Mouse (Mus musculus) lung, adult 2 months (tissue): ENCODE measurements around the gene P3h1.

Experiments
- CTCF ChIP-seq: fragments of 200-500 bp; IDR thresholded peaks from 2 replicates; pipeline ENCODE4 v1.5.1; 2011; ENCODE audit warnings: mild to moderate bottlenecking, low read length, control low read depth; ENCODE audit not compliant: insufficient read depth
- POLR2A ChIP-seq: fragments of 200-500 bp; IDR thresholded peaks from 2 replicates; pipeline ENCODE4 v1.6.1; 2011; ENCODE audit warnings: low read depth, mild to moderate bottlenecking, control low read depth, low read length, borderline replicate concordance; ENCODE audit errors: extremely low read depth

DNA sequence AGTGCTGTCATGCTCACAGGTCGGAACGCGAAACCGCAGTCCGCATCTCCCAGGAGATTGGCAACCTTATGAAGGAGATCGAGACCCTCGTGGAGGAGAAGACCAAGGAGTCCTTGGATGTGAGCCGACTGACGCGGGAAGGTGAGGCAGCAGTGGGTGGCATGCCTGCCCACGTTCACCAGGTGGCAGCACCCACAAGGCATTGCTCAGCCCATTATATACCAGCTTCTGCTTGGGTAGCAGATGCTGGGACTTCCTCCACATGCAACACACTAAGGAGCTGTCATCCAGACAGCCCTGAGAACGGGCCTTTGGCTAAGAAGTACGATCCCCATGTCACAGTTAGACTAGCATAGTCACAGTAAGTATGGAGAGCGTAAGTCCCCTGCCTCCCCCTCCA, 8.9 kb downstream of the P3h1 start:
- TF ChIP-seq POLR2A = no peak
- TF ChIP-seq CTCF = peak; percentile 42; the same call in 1 of the 2 replicates
